Mouse (Mus musculus): ENCODE data around the gene Pik3c2g.

Gene Pik3c2g

GRCm38 (mm10) chr6:139735708-139736626, 148.9 kb downstream of the Pik3c2g start:
- no peak for DNase-seq (ENCODE audit: low spot score)

GRCm38 (mm10) chr6:139738350-139738749, 151.3 kb downstream of the Pik3c2g start:
- no peak for DNase-seq (ENCODE audit: low spot score)

GRCm38 (mm10) chr6:139742693-139743432, 155.8 kb downstream of the Pik3c2g start:
- DNase-seq (ENCODE audit: low spot score) = no peak

- no peak for DNase-seq (ENCODE audit: low spot score)
These were observed 159.9 kb downstream of the Pik3c2g start for GRCm38 (mm10) chr6:139746758-139747479.

GRCm38 (mm10) chr6:139748091-139748771, 161.2 kb downstream of the Pik3c2g start:
- DNase-seq (ENCODE audit: low spot score) = no peak

- no peak for DNase-seq (ENCODE audit: low spot score)
These were observed 163.6 kb downstream of the Pik3c2g start for GRCm38 (mm10) chr6:139750599-139750998.

- DNase-seq (ENCODE audit: low spot score) = no peak
These were observed 164.0 kb downstream of the Pik3c2g start for GRCm38 (mm10) chr6:139751022-139751421.

GRCm38 (mm10) chr6:139757876-139758275, 170.9 kb downstream of the Pik3c2g start:
- DNase-seq (ENCODE audit: low spot score) = no peak

- DNase-seq (ENCODE audit: low spot score) = no peak
These were observed 174.0 kb downstream of the Pik3c2g start for GRCm38 (mm10) chr6:139760978-139761377.

- DNase-seq (ENCODE audit: low spot score) = no peak
These were observed 177.4 kb downstream of the Pik3c2g start for GRCm38 (mm10) chr6:139764398-139764797.

- DNase-seq (ENCODE audit: low spot score) = no peak
These were observed 182.9 kb downstream of the Pik3c2g start for GRCm38 (mm10) chr6:139769744-139770473.

GRCm38 (mm10) chr6:139770535-139770934, 183.5 kb downstream of the Pik3c2g start:
- DNase-seq (ENCODE audit: low spot score) = no peak

- no peak for DNase-seq (ENCODE audit: low spot score)
These were observed 190.7 kb downstream of the Pik3c2g start for GRCm38 (mm10) chr6:139777576-139778282.

GRCm38 (mm10) chr6:139780028-139780427, 193.0 kb downstream of the Pik3c2g start:
- no peak for DNase-seq (ENCODE audit: low spot score)

GRCm38 (mm10) chr6:139789479-139789878, 202.5 kb downstream of the Pik3c2g start:
- DNase-seq (ENCODE audit: low spot score) = no peak

- DNase-seq (ENCODE audit: low spot score) = no peak
These were observed 212.7 kb downstream of the Pik3c2g start for GRCm38 (mm10) chr6:139799541-139800226.

GRCm38 (mm10) chr6:139821916-139822315, 234.9 kb downstream of the Pik3c2g start:
- DNase-seq (ENCODE audit: low spot score) = no peak

GRCm38 (mm10) chr6:139838239-139838638, 251.2 kb downstream of the Pik3c2g start:
- DNase-seq (ENCODE audit: low spot score) = no peak

GRCm38 (mm10) chr6:139838713-139839112, 251.7 kb downstream of the Pik3c2g start:
- DNase-seq (ENCODE audit: low spot score) = no peak

- no peak for DNase-seq (ENCODE audit: low spot score)
These were observed 252.9 kb downstream of the Pik3c2g start for GRCm38 (mm10) chr6:139839907-139840306.
